Mouse (Mus musculus): ENCODE measurements around the gene Srp68. TPM values are rescaled to one million over a fixed set of nuclear protein-coding genes. Genes with fewer than 3 reads are reported as not detected.

Gene Srp68
- 63.4 and 68.5 TPM in 2 replicates for polyA plus RNA-seq (2015; fragmentation: Nextera tagmentation; extraction: Ambion mirVana)

DNA sequence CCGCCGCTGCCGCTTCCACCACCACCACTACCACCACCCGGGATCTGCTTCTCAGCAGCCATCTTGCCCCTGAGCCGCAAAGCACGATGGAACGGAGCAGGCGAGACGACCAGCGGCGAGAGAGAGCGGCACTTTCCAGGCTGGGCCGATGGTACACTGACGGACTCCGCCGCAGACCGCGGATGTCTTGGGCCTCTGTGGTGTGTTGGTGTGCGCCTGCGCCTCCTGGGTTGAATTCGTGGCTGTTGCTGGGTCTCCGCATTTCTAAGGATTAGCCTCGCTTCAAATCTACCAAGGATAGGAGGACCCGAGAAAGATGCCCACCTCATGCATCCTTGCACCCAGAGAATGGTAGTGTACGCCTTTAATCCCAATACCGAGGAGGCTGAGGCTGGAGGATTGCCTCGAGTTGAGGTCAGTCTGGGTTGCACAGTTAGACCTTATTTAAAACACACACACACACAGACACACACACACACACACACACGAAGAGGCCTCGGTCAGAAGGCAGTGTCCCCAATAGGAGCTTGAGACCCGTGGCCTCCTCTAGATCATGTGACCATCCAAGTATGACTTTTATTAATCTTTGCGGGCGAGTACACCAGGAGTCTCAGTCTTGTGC is at the start of gene Srp68:
Srp68 (minus strand) TSS at position 173 of the 622 bp plus-strand sequence.
- Histone ChIP-seq H3K4me2 (replicated peaks) (peak within 1 kb of the TSS; percentile 98), H3K4me3 (replicated peaks) (peak within 1 kb of the TSS; percentile 94), H3K9ac (replicated peaks) (peak within 1 kb of the TSS; percentile 87), H3K27me3 (no peaks in the 10 kb centered on the region), H3K9me3 (no peaks in the 10 kb centered on the region), H3K36me3 (peaks cover 25% of the 10 kb centered on the region), H3K27ac (peak within 1 kb of the TSS; percentile 93), H3K4me1 (replicated peaks) (peaks cover 31% of the 10 kb centered on the region)
- ATAC-seq: peak; percentile 100
- 4% methylated on average over 32 of the region's 32 CpGs for WGBS

GRCm38 (mm10) chr11:116318719-116319659 is 45.0 kb upstream of the Srp68 start:
- peak; percentile 85 for ATAC-seq
- H3K27ac ChIP-seq: no peak overlapping the region
- no peaks in the 10 kb centered on the region for H3K36me3 ChIP-seq
- H3K4me1 ChIP-seq (replicated peaks): peaks cover 13% of the 10 kb centered on the region
- peak overlapping the region; percentile 79 for H3K4me2 ChIP-seq (replicated peaks)
- under 1% methylated on average over 36 of the region's 41 CpGs for WGBS
- H3K9me3 ChIP-seq: no peaks in the 10 kb centered on the region
- peak overlapping the region; percentile 65 for H3K9ac ChIP-seq (replicated peaks)
- peaks cover 4% of the 10 kb centered on the region for H3K27me3 ChIP-seq
- peak overlapping the region; percentile 32 for H3K4me3 ChIP-seq (replicated peaks)

- peaks cover 24% of the 10 kb centered on the region for H3K27me3 ChIP-seq
- no peak overlapping the region for H3K4me3 ChIP-seq (replicated peaks)
- H3K27ac ChIP-seq: no peak overlapping the region
- 0 out of 2 replicates have a peak, but pooled peaks cover 4% of the 10 kb centered on the region for H3K4me1 ChIP-seq (replicated peaks)
- H3K9ac ChIP-seq (replicated peaks): no peak overlapping the region
- H3K36me3 ChIP-seq: no peaks in the 10 kb centered on the region
- 62% methylated on average over 8 of the region's 8 CpGs for WGBS
- no peaks in the 10 kb centered on the region for H3K9me3 ChIP-seq
- no peak for ATAC-seq
- no peak overlapping the region for H3K4me2 ChIP-seq (replicated peaks)
These were observed 38.3 kb upstream of the Srp68 start for GRCm38 (mm10) chr11:116312359-116312758.

DNA sequence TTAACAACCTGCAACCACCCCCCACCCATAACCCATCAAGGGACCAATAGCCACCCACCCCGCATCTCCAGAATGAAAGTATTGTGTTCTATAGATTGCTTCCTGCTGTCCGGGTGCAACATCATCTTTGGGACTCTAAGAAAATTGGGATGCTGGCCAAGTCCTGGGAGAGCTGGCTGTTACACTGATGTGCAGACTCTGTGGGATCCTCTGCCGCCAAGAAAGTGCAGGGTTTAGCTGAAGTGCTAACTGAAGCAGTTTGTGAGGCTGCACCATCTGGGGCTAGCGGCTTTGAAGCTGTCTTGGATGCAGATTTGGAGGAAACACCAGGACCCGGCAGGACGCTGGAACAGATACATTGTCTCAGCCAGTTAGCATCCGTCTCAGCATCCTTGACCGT is 37.2 kb upstream of the Srp68 start:
- H3K36me3 ChIP-seq: no peaks in the 10 kb centered on the region
- no peak for ATAC-seq
- no peak overlapping the region for H3K27ac ChIP-seq
- H3K9me3 ChIP-seq: no peaks in the 10 kb centered on the region
- 57% methylated on average over 8 of the region's 8 CpGs for WGBS
- peaks cover 7% of the 10 kb centered on the region; the same call in 1 of the 2 replicates for H3K4me1 ChIP-seq (replicated peaks)
- peaks cover 23% of the 10 kb centered on the region for H3K27me3 ChIP-seq
- H3K4me2 ChIP-seq (replicated peaks): no peak overlapping the region
- no peak overlapping the region for H3K9ac ChIP-seq (replicated peaks)
- H3K4me3 ChIP-seq (replicated peaks): no peak overlapping the region

GRCm38 (mm10) chr11:116309601-116310000 is 35.6 kb upstream of the Srp68 start:
- H3K9me3 ChIP-seq: no peaks in the 10 kb centered on the region
- no peak for ATAC-seq
- no peak overlapping the region for H3K9ac ChIP-seq (replicated peaks)
- H3K4me2 ChIP-seq (replicated peaks): no peak overlapping the region
- peaks cover 6% of the 10 kb centered on the region for H3K36me3 ChIP-seq
- 83% methylated on average over 3 of the region's 3 CpGs for WGBS
- H3K4me1 ChIP-seq (replicated peaks): peaks cover 13% of the 10 kb centered on the region
- no peak overlapping the region for H3K4me3 ChIP-seq (replicated peaks)
- peaks cover 19% of the 10 kb centered on the region for H3K27me3 ChIP-seq
- no peak overlapping the region for H3K27ac ChIP-seq

DNA sequence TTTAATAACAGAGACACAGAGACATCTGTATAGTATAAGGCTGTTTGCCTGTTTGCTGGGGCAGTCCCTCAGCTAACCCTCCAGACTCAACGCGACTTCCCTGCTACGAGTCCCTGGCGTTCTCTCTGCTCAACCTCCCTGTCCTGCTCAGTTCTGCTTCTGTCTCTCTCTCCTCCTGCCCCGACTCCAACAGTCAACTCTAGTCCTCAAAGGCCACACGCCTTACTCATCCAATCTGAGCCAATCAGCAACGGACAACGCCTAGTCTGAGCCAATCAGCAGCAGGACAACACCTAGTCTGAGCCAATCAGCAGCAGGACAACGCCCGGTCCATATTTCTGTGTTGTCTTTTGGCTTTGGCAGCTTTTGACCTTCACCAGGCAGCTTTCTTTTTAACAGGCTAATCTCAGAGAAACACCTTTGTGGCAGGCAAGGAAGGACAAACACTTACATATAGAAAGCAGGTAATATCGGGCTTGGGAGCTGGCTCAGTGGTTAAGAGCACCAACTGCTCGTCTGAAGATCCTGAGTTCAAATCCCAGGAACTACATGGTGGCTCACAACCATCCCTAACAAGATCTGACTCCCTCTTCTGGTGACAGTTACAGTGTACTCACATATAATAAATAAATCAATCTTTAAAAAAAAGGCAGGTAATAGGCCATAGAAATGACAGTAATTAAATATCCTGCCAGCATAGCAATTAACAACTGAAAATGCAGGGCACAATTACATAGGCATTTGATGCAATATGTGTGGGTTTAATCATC is 33.9 kb upstream of the Srp68 start:
- Histone ChIP-seq H3K36me3 (peaks cover 23% of the 10 kb centered on the region), H3K4me3 (replicated peaks) (no peak overlapping the region), H3K4me1 (replicated peaks) (peaks cover 13% of the 10 kb centered on the region), H3K4me2 (replicated peaks) (no peak overlapping the region), H3K27me3 (peaks cover 19% of the 10 kb centered on the region), H3K9ac (replicated peaks) (no peak overlapping the region), H3K27ac (no peak overlapping the region), H3K9me3 (no peaks in the 10 kb centered on the region)
- 95% methylated on average over 12 of the region's 12 CpGs for WGBS
- ATAC-seq: no peak

GRCm38 (mm10) chr11:116307019-116307725 is 33.2 kb upstream of the Srp68 start, which contains the start of gene Exoc7:
Gene Exoc7, minus strand, starts transcription at chr11:116307233.
- Histone ChIP-seq H3K9ac (replicated peaks) (peak within 1 kb of the TSS; percentile 83), H3K4me2 (replicated peaks) (peak within 1 kb of the TSS; percentile 74), H3K9me3 (no peaks in the 10 kb centered on the region), H3K4me3 (replicated peaks) (peak within 1 kb of the TSS; percentile 86), H3K4me1 (replicated peaks) (peaks cover 13% of the 10 kb centered on the region), H3K36me3 (peaks cover 31% of the 10 kb centered on the region), H3K27me3 (peaks cover 19% of the 10 kb centered on the region), H3K27ac (peak within 1 kb of the TSS; percentile 52; the same call in 1 of the 2 replicates)
- 88% methylated on average over 10 of the region's 10 CpGs for WGBS
- peak; percentile 41; the same call in 1 of the 2 replicates for ATAC-seq

- Histone ChIP-seq H3K27me3 (peaks cover 19% of the 10 kb centered on the region), H3K36me3 (peaks cover 39% of the 10 kb centered on the region), H3K4me2 (replicated peaks) (peak overlapping the region; percentile 74), H3K4me1 (replicated peaks) (peaks cover 13% of the 10 kb centered on the region), H3K27ac (peak overlapping the region; percentile 52; the same call in 1 of the 2 replicates), H3K4me3 (replicated peaks) (peak overlapping the region; percentile 86), H3K9ac (replicated peaks) (peak overlapping the region; percentile 83), H3K9me3 (no peaks in the 10 kb centered on the region)
- ATAC-seq: peak; percentile 95
- WGBS: 2% methylated on average over 51 of the region's 53 CpGs
These were observed 32.3 kb upstream of the Srp68 start for GRCm38 (mm10) chr11:116306126-116306982.

DNA sequence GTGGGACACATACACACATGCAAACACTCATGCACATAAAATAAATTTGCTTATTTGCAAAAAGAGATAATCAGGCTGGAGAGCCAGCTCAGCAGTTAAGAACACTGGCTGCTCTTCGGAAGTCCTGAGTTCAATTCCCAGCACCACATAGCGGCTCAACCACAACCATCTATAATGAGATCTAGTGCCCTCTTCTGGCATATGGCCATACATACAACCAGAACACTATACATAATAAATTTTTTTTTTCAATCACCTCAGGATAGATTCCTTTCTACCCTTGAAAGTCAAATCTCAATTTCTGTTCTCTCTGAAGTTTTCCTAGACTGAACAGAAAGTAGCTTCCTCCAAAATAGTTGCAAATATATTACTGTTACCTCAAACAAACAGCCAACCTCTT is 31.4 kb upstream of the Srp68 start:
- ATAC-seq: no peak
- Histone ChIP-seq H3K9ac (replicated peaks) (peak overlapping the region; percentile 83; the same call in 1 of the 2 replicates), H3K36me3 (peaks cover 48% of the 10 kb centered on the region), H3K4me2 (replicated peaks) (peak overlapping the region; percentile 74), H3K4me3 (replicated peaks) (peak overlapping the region; percentile 86), H3K27me3 (peaks cover 19% of the 10 kb centered on the region; the same call in 1 of the 2 replicates), H3K27ac (no peak overlapping the region), H3K4me1 (replicated peaks) (peaks cover 13% of the 10 kb centered on the region), H3K9me3 (no peaks in the 10 kb centered on the region)
- WGBS: 97% methylated on average over 2 of the region's 2 CpGs

GRCm38 (mm10) chr11:116298621-116299020 is 24.6 kb upstream of the Srp68 start:
- no peak for ATAC-seq
- H3K27ac ChIP-seq: no peak overlapping the region

More at GRCm38 (mm10) chr11:116298621-116299020, 24.6 kb upstream of the Srp68 start:
- Histone ChIP-seq H3K9ac (replicated peaks) (no peak overlapping the region), H3K36me3 (peaks cover 96% of the 10 kb centered on the region), H3K4me3 (replicated peaks) (no peak overlapping the region), H3K27me3 (no peaks in the 10 kb centered on the region), H3K4me1 (replicated peaks) (no peaks in the 10 kb centered on the region), H3K4me2 (replicated peaks) (no peak overlapping the region), H3K9me3 (no peaks in the 10 kb centered on the region)
- WGBS: 85% methylated on average over 6 of the region's 6 CpGs
